Mouse (Mus musculus) small intestine, adult 2 months (tissue): ENCODE results near the gene Gsk3b.

ENCODE experiments used
- CTCF ChIP-seq: fragments of 200-500 bp; IDR thresholded peaks from 2 replicates; pipeline ENCODE4 v1.5.1; 2012; ENCODE audit warnings: low read depth, mild to moderate bottlenecking, control low read depth, inconsistent platforms, low read length, moderate library complexity, mixed read lengths; ENCODE audit not compliant: insufficient replicate concordance, insufficient read length; ENCODE audit errors: extremely low read depth
- POLR2A ChIP-seq: fragments of 200-500 bp; IDR thresholded peaks from 2 replicates; pipeline ENCODE4 v1.6.1; 2012; ENCODE audit warnings: low read depth, mild to moderate bottlenecking, control low read depth, inconsistent platforms, low read length, moderate library complexity

GRCm38 (mm10) chr16:38236936-38237585 lies 148.3 kb downstream of the Gsk3b start:
- no peak for TF ChIP-seq POLR2A
- TF ChIP-seq CTCF, result no peak
